Mouse (Mus musculus) forebrain, embryonic 12.5 days (tissue): ENCODE measurements at regions not wholly inside any gene's neighbourhood (a gene's known extent, or its start where the extent isn't known, plus 50 kb on each side); places are given as distances from the start of the nearest gene placed in this dataset.

Experiments
- ATAC-seq: fragments of 200-750 bp; cut with Nextera tagmentation; 2 replicates; pipeline ENCODE4 v1.8.0; 2017; ENCODE audit warnings: moderate TSS enrichment; ENCODE audit not compliant: low FRiP score
- H3K27ac ChIP-seq: fragments of 300-500 bp; sonication (generic); 2 replicates; pipeline ENCODE4 v1.5.1; 2016; ENCODE audit warnings: mild to moderate bottlenecking
- H3K27me3 ChIP-seq: fragments of 300-500 bp; sonication (generic); 2 replicates; pipeline ENCODE4 v1.6.1; 2016; ENCODE audit warnings: mild to moderate bottlenecking
- H3K36me3 ChIP-seq: fragments of 300-500 bp; sonication (generic); replicated peaks from 2 replicates; pipeline ENCODE4 v1.6.1; 2016; ENCODE audit warnings: mild to moderate bottlenecking
- H3K4me1 ChIP-seq: fragments of 300-500 bp; sonication (generic); 2 replicates; pipeline ENCODE4 v1.6.1; 2016
- H3K4me2 ChIP-seq: fragments of 300-500 bp; sonication (generic); 2 replicates; pipeline ENCODE4 v1.6.1; 2016; ENCODE audit warnings: mild to moderate bottlenecking, moderate library complexity
- H3K4me3 ChIP-seq: fragments of 300-500 bp; sonication (generic); replicated peaks from 2 replicates; pipeline ENCODE4 v1.5.1; 2016; ENCODE audit warnings: mild to moderate bottlenecking
- H3K9ac ChIP-seq: fragments of 300-500 bp; sonication (generic); 2 replicates; pipeline ENCODE4 v1.6.1; 2016; ENCODE audit warnings: mild to moderate bottlenecking
- H3K9me3 ChIP-seq: fragments of 300-500 bp; sonication (generic); 2 replicates; pipeline ENCODE4 v1.6.1; 2016
- WGBS: fragments of 180-500 bp; shearing (Covaris S2); methylation state at CpG from one replicate; pipeline ENCODE4 v1.1.7; 2016; 5-methylcytosine and 5-hydroxymethylcytosine counted together

DNA sequence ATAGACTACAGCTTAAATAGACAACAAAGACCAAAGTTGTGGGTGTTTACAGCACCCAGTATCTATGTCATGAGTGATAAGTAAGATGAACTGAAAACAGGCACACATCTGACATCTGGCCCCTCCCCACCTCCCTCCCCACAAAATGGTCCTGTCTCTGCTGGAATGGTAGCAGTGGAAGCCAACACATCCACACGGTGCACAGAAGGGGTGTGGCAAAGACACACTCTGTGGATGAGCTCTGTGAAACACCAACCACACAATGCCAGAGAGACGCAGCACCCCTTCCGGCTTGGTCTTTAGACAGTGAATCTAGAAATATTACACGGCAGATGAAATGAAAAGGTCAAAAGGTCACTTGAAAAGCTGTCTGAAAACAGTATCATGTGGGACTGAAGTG lies 85.6 kb downstream of the Fgf18 start:
- no peaks in the 10 kb centered on the region for H3K36me3 ChIP-seq
- H3K4me2 ChIP-seq, result no peak overlapping the region
- H3K9ac ChIP-seq, result no peak overlapping the region
- no peaks in the 10 kb centered on the region for H3K4me1 ChIP-seq
- H3K4me3 ChIP-seq, result no peak overlapping the region
- no peaks in the 10 kb centered on the region for H3K9me3 ChIP-seq
- H3K27ac ChIP-seq, result no peak overlapping the region
- no peaks in the 10 kb centered on the region for H3K27me3 ChIP-seq
- WGBS, result 86% methylated on average over 4 of the region's 4 CpGs
- ATAC-seq, result no peak

DNA sequence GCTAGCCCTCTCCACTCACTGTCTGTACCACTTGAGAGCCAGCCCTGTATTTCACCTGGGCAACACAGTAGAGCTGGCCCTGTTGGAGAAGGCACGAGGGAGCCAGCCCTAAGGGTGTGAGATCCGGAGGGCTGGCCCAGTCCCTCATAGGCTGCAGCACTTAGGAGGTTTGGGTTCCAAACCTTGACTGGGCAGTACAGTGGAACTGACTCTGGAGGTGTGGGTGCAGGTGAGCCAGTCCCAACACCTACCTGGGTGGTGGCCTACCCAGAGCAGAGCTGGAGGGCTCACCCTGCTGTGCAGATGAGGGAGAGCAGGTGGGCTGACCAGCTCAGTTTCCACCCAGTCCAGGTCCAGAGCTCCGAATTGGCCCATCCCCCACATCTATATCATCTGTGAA lies 86.8 kb downstream of the Fgf18 start:
- ATAC-seq, result no peak
- 73% methylated on average over 3 of the region's 3 CpGs for WGBS
- Histone ChIP-seq H3K27ac (no peak overlapping the region), H3K36me3 (no peaks in the 10 kb centered on the region), H3K9me3 (no peaks in the 10 kb centered on the region), H3K4me1 (no peaks in the 10 kb centered on the region), H3K9ac (no peak overlapping the region), H3K27me3 (no peaks in the 10 kb centered on the region), H3K4me2 (no peak overlapping the region), H3K4me3 (no peak overlapping the region)

DNA sequence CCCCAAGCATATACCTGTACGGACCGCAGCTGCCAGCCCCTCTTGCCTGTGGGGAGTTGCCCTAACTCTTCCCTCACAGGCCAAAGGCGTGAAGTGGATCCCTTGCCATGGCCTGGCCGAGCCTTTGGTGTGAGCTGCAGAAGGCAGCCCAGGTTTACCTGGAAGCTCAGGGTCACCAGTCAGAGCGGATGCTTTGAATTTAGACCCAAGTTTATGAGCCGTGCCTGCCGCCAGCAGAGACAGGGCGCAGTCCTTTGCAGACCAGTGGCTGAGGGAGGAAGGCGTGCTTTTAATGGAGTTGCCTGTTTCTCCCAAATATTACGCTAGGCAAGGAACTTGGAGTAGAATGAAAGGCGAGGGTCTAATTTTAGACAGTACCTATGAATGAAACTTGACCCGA lies 97.0 kb downstream of the Fgf18 start:
- WGBS, result 88% methylated on average over 12 of the region's 12 CpGs

DNA sequence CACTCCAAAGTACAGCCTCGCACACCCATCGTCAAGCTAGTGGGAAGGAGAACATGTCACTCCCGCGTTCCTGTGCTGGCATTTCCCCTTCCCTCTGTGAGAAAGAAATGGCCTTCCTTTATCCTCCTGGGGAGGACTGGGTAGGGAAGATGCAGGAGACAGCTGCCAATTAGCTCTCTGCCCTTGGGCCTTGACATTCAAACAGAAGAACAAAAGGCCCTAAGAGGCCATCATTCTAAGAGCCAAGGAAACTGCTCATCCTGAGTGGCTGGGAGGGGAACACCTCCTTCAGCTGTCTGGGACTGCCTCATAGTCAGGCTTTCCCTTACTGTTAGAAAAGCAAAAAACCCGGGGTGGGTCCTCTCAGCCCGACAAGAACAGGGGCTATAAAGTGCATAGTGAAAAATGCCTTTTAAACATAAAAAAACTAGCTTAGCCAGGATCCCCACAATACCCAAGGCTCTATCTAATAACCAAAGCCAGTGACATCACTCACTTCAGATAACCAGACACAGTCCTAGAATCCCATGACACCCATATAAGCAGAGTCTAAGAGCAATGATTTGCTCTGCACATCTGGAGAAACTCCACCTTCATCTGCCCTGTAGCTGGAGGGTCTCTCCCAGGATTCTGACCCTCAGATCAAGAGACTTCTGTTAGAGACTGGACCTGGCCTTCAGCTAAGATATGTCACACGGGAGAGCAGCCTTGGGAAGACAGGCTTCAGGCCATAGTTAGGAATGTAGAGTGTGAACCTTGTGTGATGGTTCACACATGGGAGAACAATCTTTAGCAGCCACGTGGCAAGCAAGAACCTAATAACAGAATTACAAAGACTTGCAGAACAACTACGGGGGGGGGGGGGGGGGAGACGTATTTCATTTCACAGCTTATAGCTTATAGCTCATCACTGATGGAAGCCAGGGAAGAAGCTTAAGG lies 107.1 kb downstream of the Fgf18 start:
- no peaks in the 10 kb centered on the region for H3K4me1 ChIP-seq
- no peak overlapping the region for H3K4me3 ChIP-seq
- ATAC-seq, result no peak
- no peak overlapping the region for H3K27ac ChIP-seq
- WGBS, result 79% methylated on average over 10 of the region's 10 CpGs
- no peaks in the 10 kb centered on the region for H3K36me3 ChIP-seq
- no peak overlapping the region for H3K4me2 ChIP-seq
- H3K9me3 ChIP-seq, result no peaks in the 10 kb centered on the region
- H3K9ac ChIP-seq, result no peak overlapping the region
- H3K27me3 ChIP-seq, result no peaks in the 10 kb centered on the region

More for the DNA sequence above, 97.0 kb downstream of the Fgf18 start:
- no peak overlapping the region for H3K27ac ChIP-seq
- H3K9ac ChIP-seq, result no peak overlapping the region
- H3K4me2 ChIP-seq, result no peak overlapping the region
- no peaks in the 10 kb centered on the region for H3K9me3 ChIP-seq
- no peaks in the 10 kb centered on the region for H3K4me1 ChIP-seq
- H3K36me3 ChIP-seq, result no peaks in the 10 kb centered on the region
- no peak overlapping the region for H3K4me3 ChIP-seq
- no peak for ATAC-seq
- H3K27me3 ChIP-seq, result no peaks in the 10 kb centered on the region

DNA sequence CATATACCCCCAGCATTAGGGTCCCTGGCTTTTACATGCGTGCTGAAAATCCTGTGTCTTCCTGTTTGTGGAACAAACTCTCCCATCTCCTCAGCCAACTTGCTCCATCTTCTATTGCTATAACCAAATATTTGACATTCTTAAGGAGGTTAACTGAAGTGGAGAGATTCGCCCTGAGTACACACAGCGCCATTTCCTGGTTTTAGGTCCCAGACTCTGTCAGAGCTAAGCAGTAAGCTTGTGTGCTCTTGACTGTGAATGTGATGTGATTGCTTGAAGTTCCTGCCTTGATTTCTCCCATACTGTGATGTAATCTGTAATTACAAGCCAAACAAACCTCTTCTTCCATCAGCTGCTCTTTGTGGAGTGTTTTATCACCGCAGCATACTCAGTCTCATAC lies 110.8 kb downstream of the Fgf18 start:
- H3K4me1 ChIP-seq, result no peaks in the 10 kb centered on the region
- H3K9me3 ChIP-seq, result no peaks in the 10 kb centered on the region
- WGBS, result 88% methylated on average over 4 of the region's 4 CpGs
- no peaks in the 10 kb centered on the region for H3K27me3 ChIP-seq
- H3K36me3 ChIP-seq, result no peaks in the 10 kb centered on the region
- H3K9ac ChIP-seq, result no peak overlapping the region
- ATAC-seq, result no peak
- no peak overlapping the region for H3K4me2 ChIP-seq
- H3K4me3 ChIP-seq, result no peak overlapping the region
- no peak overlapping the region for H3K27ac ChIP-seq

DNA sequence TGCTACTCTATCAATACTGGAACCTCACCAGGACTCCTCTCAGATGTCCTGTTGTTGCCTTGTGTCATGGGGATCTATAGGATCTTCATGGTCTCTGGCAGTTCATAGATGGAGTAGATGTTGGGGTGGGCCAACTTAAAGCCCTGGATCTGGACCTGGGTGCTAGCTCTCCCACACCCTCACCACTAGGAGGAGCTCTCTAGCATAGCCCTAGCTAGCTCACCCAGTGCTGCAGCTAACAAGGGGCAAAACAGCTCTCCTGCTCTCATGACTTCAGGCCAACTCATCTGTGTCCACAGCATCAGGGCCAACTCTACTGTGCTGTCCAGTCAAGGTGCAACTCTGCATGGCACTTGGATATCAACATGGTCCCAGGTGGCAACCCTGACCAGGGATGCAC lies 118.3 kb downstream of the Fgf18 start:
- no peaks in the 10 kb centered on the region for H3K27me3 ChIP-seq
- no peak overlapping the region for H3K27ac ChIP-seq
- no peak for ATAC-seq
- H3K9me3 ChIP-seq, result no peaks in the 10 kb centered on the region
- no peaks in the 10 kb centered on the region for H3K36me3 ChIP-seq
- no peaks in the 10 kb centered on the region for H3K4me1 ChIP-seq
- no peak overlapping the region for H3K9ac ChIP-seq
- H3K4me3 ChIP-seq, result no peak overlapping the region
- H3K4me2 ChIP-seq, result no peak overlapping the region

DNA sequence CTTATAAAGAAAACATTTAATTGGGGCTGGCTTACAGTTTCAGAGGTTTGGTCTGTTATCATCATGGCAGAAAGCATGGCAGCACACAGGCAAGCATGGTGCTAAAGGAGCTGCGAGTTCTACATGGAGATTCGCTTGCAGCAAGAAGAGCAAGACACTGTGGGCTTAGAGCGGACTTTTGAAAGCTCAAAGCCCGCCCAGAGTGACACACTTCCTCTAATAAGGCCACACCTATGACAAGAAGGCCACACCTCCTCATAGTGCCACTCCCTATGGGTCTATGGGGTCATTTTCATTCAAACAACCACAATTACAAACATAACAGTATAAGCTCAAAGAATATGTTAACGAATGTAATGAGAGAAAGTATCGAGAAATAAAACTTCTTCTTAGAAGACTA lies 120.1 kb downstream of the Fgf18 start:
- Histone ChIP-seq H3K9ac (no peak overlapping the region), H3K4me3 (no peak overlapping the region), H3K36me3 (no peaks in the 10 kb centered on the region), H3K27me3 (no peaks in the 10 kb centered on the region), H3K9me3 (no peaks in the 10 kb centered on the region), H3K4me2 (no peak overlapping the region), H3K4me1 (no peaks in the 10 kb centered on the region), H3K27ac (no peak overlapping the region)
- ATAC-seq, result no peak
- WGBS, result 93% methylated on average over 6 of the region's 6 CpGs

DNA sequence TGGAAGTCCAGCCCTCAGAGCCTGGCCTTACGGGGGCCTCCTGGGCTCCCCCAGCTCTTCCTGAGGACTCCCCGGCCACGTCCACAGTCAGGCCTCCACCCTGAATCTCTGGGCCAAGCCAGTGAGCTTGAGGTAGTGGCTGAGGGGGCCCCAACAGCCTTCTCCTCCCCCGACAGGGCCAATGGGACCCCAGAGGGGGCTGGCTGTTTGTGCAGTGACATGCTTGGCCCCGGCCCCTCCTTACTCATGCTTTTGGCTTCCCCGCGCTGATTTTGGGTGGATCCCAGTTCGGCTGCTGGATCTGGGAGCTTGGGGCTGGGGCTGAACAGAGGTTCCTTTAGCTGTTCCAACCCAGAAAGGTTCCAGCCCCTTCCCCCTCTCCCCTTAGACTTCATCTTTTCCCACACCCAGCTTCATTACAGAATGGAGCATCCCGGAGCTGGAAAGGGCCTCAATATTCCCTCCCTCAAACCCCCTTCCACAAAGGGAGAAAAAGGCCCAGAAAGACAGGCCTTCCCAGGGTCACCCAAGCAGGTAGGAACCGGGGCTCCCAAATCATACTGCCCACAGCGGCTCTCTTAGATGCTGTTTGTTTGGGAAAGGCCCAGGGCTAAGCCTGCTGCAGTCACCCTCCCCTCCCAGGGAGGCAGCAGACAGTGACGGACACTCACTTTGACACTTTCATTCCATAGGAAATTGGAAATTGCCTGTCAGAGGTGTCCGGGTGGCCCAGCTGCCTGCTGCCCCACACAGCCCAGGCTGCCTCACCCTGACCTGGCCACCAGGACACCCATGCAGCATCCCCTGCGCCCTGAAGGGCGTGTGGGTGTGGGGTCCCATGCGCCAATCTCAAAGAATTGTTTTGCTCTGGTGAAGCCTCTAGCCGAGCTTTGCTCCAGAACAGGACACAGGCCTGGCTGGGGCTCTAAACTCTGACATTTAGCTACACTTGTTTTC lies 133.7 kb downstream of the Fgf18 start:
- H3K9ac ChIP-seq, result no peak overlapping the region
- no peak for ATAC-seq
- H3K27ac ChIP-seq, result no peak overlapping the region
- no peak overlapping the region for H3K4me3 ChIP-seq
- no peaks in the 10 kb centered on the region for H3K9me3 ChIP-seq
- no peaks in the 10 kb centered on the region for H3K36me3 ChIP-seq
- H3K27me3 ChIP-seq, result no peaks in the 10 kb centered on the region
- H3K4me2 ChIP-seq, result no peak overlapping the region
- no peaks in the 10 kb centered on the region for H3K4me1 ChIP-seq
- 79% methylated on average over 17 of the region's 17 CpGs for WGBS

DNA sequence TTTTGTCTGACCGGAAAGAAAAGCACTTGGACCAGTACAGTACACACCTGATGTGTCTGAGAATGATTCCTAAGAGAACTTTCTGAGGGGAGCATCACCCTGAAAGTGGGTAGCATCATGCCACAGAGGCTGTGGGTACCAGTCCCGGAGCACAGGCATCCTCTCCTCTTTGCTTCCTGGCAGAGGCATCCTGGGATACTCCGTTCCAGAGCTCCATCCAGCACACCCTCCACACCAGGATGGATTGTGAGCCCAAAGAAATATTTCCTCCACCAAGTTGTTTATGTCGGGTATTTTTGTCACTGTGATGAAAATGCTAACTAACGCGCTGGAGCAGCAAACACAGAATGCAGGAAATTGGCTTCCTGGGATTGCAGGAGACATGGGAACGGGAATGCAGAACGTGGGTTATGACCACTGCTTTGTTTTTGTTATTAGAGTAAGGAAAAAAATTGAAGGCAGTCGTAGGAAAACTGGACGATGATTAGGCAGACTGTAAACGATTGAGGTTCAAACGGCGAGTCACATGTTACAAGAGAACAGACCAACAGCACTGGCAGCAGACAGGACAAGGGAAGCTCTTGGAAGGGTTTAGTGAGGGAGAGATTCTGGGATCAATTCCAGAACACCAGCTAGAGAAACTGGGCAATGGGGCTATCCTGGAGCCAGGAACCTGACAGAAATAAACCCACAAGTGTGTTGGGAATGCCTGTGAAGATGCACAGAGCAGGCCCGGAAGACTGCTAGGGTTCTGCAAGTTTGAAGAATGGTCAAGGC lies 134.6 kb downstream of the Fgf18 start:
- no peaks in the 10 kb centered on the region for H3K9me3 ChIP-seq
- H3K27ac ChIP-seq, result no peak overlapping the region
- no peaks in the 10 kb centered on the region for H3K36me3 ChIP-seq
- no peak overlapping the region for H3K4me3 ChIP-seq
- no peaks in the 10 kb centered on the region for H3K27me3 ChIP-seq
- 92% methylated on average over 14 of the region's 14 CpGs for WGBS
- H3K4me1 ChIP-seq, result no peaks in the 10 kb centered on the region
- no peak overlapping the region for H3K9ac ChIP-seq
- H3K4me2 ChIP-seq, result no peak overlapping the region
- ATAC-seq, result no peak

DNA sequence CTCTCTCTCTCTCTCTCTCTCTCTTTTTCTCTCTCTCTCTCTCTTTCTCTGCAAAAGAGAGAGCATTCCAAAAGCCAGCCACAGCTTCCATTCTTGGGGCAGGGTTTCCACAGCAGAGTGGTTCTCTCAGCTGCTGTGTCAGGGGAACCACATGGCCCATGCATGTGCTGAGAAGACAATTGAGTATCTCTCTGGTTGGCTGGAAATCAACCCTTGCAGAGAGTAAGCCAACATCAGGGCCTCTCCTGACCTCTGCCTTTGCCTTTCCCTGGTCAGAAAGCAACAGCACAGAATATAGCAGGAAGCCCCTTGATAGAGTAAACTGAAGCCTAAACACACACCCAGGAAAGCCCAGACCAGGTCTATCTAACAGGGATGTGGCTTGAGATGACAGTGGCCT lies 138.6 kb downstream of the Fgf18 start:
- Histone ChIP-seq H3K4me1 (0 out of 2 replicates have a peak, but pooled peaks cover 2% of the 10 kb centered on the region), H3K27me3 (no peaks in the 10 kb centered on the region), H3K4me3 (no peak overlapping the region), H3K27ac (no peak overlapping the region), H3K9me3 (no peaks in the 10 kb centered on the region), H3K36me3 (no peaks in the 10 kb centered on the region), H3K4me2 (no peak overlapping the region), H3K9ac (no peak overlapping the region)
- ATAC-seq, result no peak

DNA sequence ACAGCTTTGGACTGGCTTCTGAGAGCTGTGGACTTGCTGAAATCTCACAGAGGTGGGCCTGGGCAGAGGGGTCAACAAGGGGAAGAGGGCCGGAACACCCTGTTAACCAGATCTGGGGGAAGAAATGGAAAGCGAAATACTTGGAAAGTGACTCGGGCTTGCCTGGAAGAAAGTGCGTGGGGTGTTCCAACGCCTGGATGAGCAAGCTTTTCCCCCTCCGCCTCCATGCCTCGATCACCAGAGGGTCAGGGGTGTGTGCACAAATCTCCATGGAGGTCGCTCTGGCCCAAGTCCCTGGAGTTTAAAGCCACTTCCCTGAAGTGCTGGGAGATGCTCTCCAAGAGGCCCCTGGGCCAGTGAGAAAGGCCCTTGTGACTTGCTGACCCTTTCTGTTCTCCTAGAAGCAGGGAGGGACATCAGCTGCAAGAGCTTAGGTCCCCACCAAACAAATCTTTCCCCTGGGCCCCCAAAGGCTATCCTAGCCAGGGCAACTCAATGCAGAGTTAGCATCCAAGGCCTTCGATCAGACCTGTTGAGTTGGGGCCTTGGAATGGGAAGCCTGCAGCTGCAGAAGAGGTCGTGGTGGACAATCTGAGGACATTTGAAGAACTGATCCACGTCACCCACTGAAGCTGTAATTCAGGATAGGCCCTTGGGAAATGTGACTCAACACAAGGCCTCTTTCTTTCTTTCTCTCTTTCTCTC lies 139.2 kb downstream of the Fgf18 start:
- 0 out of 2 replicates have a peak, but pooled peaks cover 2% of the 10 kb centered on the region for H3K4me1 ChIP-seq
- H3K36me3 ChIP-seq, result no peaks in the 10 kb centered on the region
- WGBS, result 89% methylated on average over 11 of the region's 11 CpGs
- H3K4me3 ChIP-seq, result no peak overlapping the region
- ATAC-seq, result no peak
- no peaks in the 10 kb centered on the region for H3K27me3 ChIP-seq
- no peak overlapping the region for H3K9ac ChIP-seq
- no peak overlapping the region for H3K4me2 ChIP-seq
- H3K27ac ChIP-seq, result no peak overlapping the region
- H3K9me3 ChIP-seq, result no peaks in the 10 kb centered on the region
